Mouse (Mus musculus): ENCODE results near the gene Slc11a1. TPM values are rescaled to one million over a fixed set of nuclear protein-coding genes. Genes with fewer than 3 reads are reported as not detected.

Slc11a1 gene
- total and polyA plus RNA-seq, 3 experiments: 0.11 TPM; not detected in 2

- TF ChIP-seq ELF1 (IDR thresholded peaks at IDR 0.05; ENCODE audit: low read depth, low read length): no peak
Measured at GRCm38 (mm10) chr1:74385064-74385463, 10.1 kb downstream of the Slc11a1 start (continued).

- H3K4me3 ChIP-seq (ENCODE audit: control insufficient read depth in 1 of 2, insufficient read depth in 1 of 2, low read depth in 2 of 2, low read length in 2 of 2): no peak overlapping the region
- H3K9me3 ChIP-seq (replicated peaks; ENCODE audit: insufficient read depth, low read length): no peaks in the 10 kb centered on the region
- no peak overlapping the region for H3K9ac ChIP-seq (ENCODE audit: control insufficient read depth, low read depth, low read length, poor library complexity, severe bottlenecking)
- peaks cover 0 to 10% of the 10 kb centered on the region in 2 experiments; a peak in 2 of 4 replicates for H3K36me3 ChIP-seq (ENCODE audit: control insufficient read depth in 1 of 2, insufficient read depth in 2 of 2, low read length in 2 of 2)
- no peak for DNase-seq (ENCODE audit: low read depth, low spot score)
- H3K27me3 ChIP-seq (ENCODE audit: control insufficient read depth in 1 of 2, insufficient read depth in 2 of 2, low read length in 2 of 2): no peaks in the 10 kb centered on the region
- peaks cover 0 to 12% of the 10 kb centered on the region in 2 experiments; a peak in 3 of 4 replicates for H3K4me1 ChIP-seq (ENCODE audit: control insufficient read depth in 1 of 2, insufficient read depth in 2 of 2, low read length in 2 of 2)
- H3K79me2 ChIP-seq (ENCODE audit: control insufficient read depth, insufficient read depth, low read length, poor library complexity): no peaks in the 10 kb centered on the region; the same call in 1 of the 2 replicates
- no peak for TF ChIP-seq RAD21 (IDR thresholded peaks at IDR 0.05; ENCODE audit: low read depth, low read length)
- TF ChIP-seq SIN3A (IDR thresholded peaks at IDR 0.05; ENCODE audit: low read length): no peak
- no peak for TF ChIP-seq UBTF (IDR thresholded peaks at IDR 0.05; ENCODE audit: borderline replicate concordance, insufficient read depth, low read depth, low read length)
- TF ChIP-seq POLR2AphosphoS2 (IDR thresholded peaks at IDR 0.05; ENCODE audit: low read length): no peak
- TF ChIP-seq ZKSCAN1 (IDR thresholded peaks at IDR 0.05; ENCODE audit: low read depth, low read length): no peak
- TF ChIP-seq MEF2A (IDR thresholded peaks at IDR 0.05; ENCODE audit: extremely low read depth, insufficient replicate concordance, low read depth, low read length, poor library complexity, severe bottlenecking): no peak
- TF ChIP-seq USF1 (IDR thresholded peaks at IDR 0.05; ENCODE audit: low read depth, low read length): no peak
- no peak for TF ChIP-seq TBP (IDR thresholded peaks at IDR 0.05; ENCODE audit: low read depth, low read length)
- no peak for TF ChIP-seq EP300 (IDR thresholded peaks at IDR 0.05; ENCODE audit: low read depth in 1 of 2, low read length in 2 of 2)
- no peak for TF ChIP-seq POLR2A (IDR thresholded peaks at IDR 0.05; ENCODE audit: control insufficient read depth in 1 of 2, insufficient read depth in 1 of 2, low read depth in 1 of 2, low read length in 2 of 2, poor library complexity in 1 of 2)
- TF ChIP-seq GABPA (IDR thresholded peaks at IDR 0.05; ENCODE audit: low read depth, low read length): no peak
- H3K27ac ChIP-seq (ENCODE audit: control insufficient read depth, low read depth, low read length): no peak overlapping the region
Measured at GRCm38 (mm10) chr1:74385531-74385930, 10.5 kb downstream of the Slc11a1 start.

GRCm38 (mm10) chr1:74386363-74386713 is 11.3 kb downstream of the Slc11a1 start:
- peaks cover 0 to 10% of the 10 kb centered on the region in 2 experiments; a peak in 2 of 4 replicates for H3K36me3 ChIP-seq (ENCODE audit: control insufficient read depth in 1 of 2, insufficient read depth in 2 of 2, low read length in 2 of 2)
- peaks cover 0 to 12% of the 10 kb centered on the region in 2 experiments; a peak in 3 of 4 replicates for H3K4me1 ChIP-seq (ENCODE audit: control insufficient read depth in 1 of 2, insufficient read depth in 2 of 2, low read length in 2 of 2)
- H3K27ac ChIP-seq (ENCODE audit: control insufficient read depth, low read depth, low read length): peak overlapping the region; percentile 96
- no peaks in the 10 kb centered on the region for H3K9me3 ChIP-seq (replicated peaks; ENCODE audit: insufficient read depth, low read length)
- no peak for TF ChIP-seq ZC3H11A (IDR thresholded peaks at IDR 0.05; ENCODE audit: low read depth, low read length)
- TF ChIP-seq JUND (IDR thresholded peaks at IDR 0.05; ENCODE audit: low read depth, low read length): no peak
- TF ChIP-seq GATA1 (IDR thresholded peaks at IDR 0.05; ENCODE audit: low read depth, low read length): no peak
- no peak for TF ChIP-seq MEF2A (IDR thresholded peaks at IDR 0.05; ENCODE audit: extremely low read depth, insufficient replicate concordance, low read depth, low read length, poor library complexity, severe bottlenecking)
- no peak for TF ChIP-seq POLR2AphosphoS2 (IDR thresholded peaks at IDR 0.05; ENCODE audit: low read length)
- TF ChIP-seq ETS1 (IDR thresholded peaks at IDR 0.05; ENCODE audit: low read depth, low read length): no peak
- no peak for TF ChIP-seq MAX (IDR thresholded peaks at IDR 0.05; ENCODE audit: low read length)
- no peak for TF ChIP-seq EP300 (IDR thresholded peaks at IDR 0.05; ENCODE audit: low read depth in 1 of 2, low read length in 2 of 2)
- TF ChIP-seq SIN3A (IDR thresholded peaks at IDR 0.05; ENCODE audit: low read length): no peak
- TF ChIP-seq NRF1 (IDR thresholded peaks at IDR 0.05; ENCODE audit: insufficient read depth, low read depth, low read length, poor library complexity, severe bottlenecking): no peak
- TF ChIP-seq USF2 (IDR thresholded peaks at IDR 0.05; ENCODE audit: borderline replicate concordance in 1 of 2, insufficient read depth in 1 of 2, low read depth in 1 of 2, low read length in 2 of 2): no peak
- no peak for TF ChIP-seq NELFE (IDR thresholded peaks at IDR 0.05; ENCODE audit: low read depth, low read length)
- no peak for TF ChIP-seq RAD21 (IDR thresholded peaks at IDR 0.05; ENCODE audit: low read depth, low read length)
- H3K9ac ChIP-seq (ENCODE audit: control insufficient read depth, low read depth, low read length, poor library complexity, severe bottlenecking): peak overlapping the region; percentile 90
- no peaks in the 10 kb centered on the region for H3K27me3 ChIP-seq (ENCODE audit: control insufficient read depth in 1 of 2, insufficient read depth in 2 of 2, low read length in 2 of 2)
- H3K79me2 ChIP-seq (ENCODE audit: control insufficient read depth, insufficient read depth, low read length, poor library complexity): no peaks in the 10 kb centered on the region; the same call in 1 of the 2 replicates
- H3K4me3 ChIP-seq (ENCODE audit: control insufficient read depth in 1 of 2, insufficient read depth in 1 of 2, low read depth in 2 of 2, low read length in 2 of 2): peak overlapping the region; percentile 65 to 79
- DNase-seq (ENCODE audit: low read depth, low spot score): no peak
